Mouse (Mus musculus): Measurements from ENCODE around the gene Riok2. TPM values are rescaled to one million over a fixed set of nuclear protein-coding genes. Genes with fewer than 3 reads are reported as not detected.

Riok2 gene
- total and polyA plus RNA-seq, 2 experiments from 2014 or later: 21.2 to 27.7 TPM

DNA sequence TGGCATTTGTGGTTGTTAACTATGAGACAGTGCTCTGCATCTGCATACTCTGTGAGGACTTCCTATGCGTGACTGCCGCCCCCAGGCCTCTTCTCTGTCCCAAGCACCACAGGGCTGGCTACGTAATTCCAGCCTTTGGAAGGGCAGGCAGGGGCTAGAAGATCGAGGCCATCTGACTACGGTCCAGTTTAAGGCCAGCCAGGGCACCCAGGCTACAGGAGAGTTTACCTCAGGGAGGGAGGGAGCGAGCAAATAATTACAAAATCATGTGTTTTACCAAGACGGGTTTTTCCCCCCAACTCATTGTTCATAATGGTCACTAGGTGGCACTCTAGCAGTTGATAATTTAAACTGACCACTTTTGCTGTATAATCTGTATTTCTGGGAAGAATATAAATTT lies 18.8 kb downstream of the Riok2 start:
- no peak for DNase-seq (ENCODE audit: low spot score)
- Histone ChIP-seq H3K9ac (replicated peaks; ENCODE audit: low read depth, low read length) (no peak overlapping the region), H3K36me3 (replicated peaks; ENCODE audit: control insufficient read depth, insufficient read depth, low read length) (peaks cover 42% of the 10 kb centered on the region)

DNA sequence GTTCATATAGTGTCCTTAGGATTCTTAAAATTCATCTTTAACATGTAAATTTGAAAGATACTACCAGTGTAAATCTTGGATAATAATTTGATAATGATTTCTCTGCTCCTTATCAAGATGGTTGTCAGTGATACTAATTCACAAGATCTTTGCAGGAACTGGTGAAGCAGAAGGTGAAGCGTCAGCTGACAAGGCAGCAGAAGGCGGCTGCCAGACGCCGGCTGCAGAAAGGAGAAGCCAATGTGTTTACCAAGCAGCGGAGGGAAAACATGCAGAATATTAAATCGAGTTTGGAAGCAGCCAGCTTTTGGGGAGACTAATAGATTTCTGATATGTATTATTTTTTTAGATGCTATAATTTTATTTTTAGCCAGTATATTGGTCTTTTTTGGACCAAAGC lies 19.2 kb downstream of the Riok2 start:
- H3K4me3 ChIP-seq (ENCODE audit: low read depth, low read length): no peak overlapping the region
- WGBS: 88% methylated on average over 6 of the region's 6 CpGs
- no peak for TF ChIP-seq EP300 (IDR thresholded peaks at IDR 0.05; ENCODE audit: low read depth)
- no peak for TF ChIP-seq CTCF (IDR thresholded peaks at IDR 0.05; ENCODE audit: low read depth)
- H3K4me2 ChIP-seq (ENCODE audit: low read depth, low read length): no peak overlapping the region
- ATAC-seq (ENCODE audit: insufficient read depth, low read depth) (no peak), DNase-seq (ENCODE audit: low spot score) (no peak)
- H3K27me3 ChIP-seq (ENCODE audit: control insufficient read depth, insufficient read depth, low read length): no peaks in the 10 kb centered on the region
- H3K36me3 ChIP-seq (replicated peaks; ENCODE audit: control insufficient read depth, insufficient read depth, low read length): peaks cover 41% of the 10 kb centered on the region
- H3K27ac ChIP-seq (ENCODE audit: low read depth): no peak overlapping the region
- no peaks in the 10 kb centered on the region for H3K9me3 ChIP-seq (replicated peaks; ENCODE audit: control insufficient read depth, low read length)
- no peaks in the 10 kb centered on the region for H3K4me1 ChIP-seq (ENCODE audit: control insufficient read depth, insufficient read depth)
- H3K9ac ChIP-seq (replicated peaks; ENCODE audit: low read depth, low read length): no peak overlapping the region

More for the DNA sequence above, 18.8 kb downstream of the Riok2 start:
- Histone ChIP-seq H3K27ac (ENCODE audit: low read depth) (no peak overlapping the region), H3K9me3 (replicated peaks; ENCODE audit: control insufficient read depth, low read length) (no peaks in the 10 kb centered on the region), H3K4me3 (ENCODE audit: low read depth, low read length) (no peak overlapping the region), H3K27me3 (ENCODE audit: control insufficient read depth, insufficient read depth, low read length) (no peaks in the 10 kb centered on the region), H3K4me1 (ENCODE audit: control insufficient read depth, insufficient read depth) (no peaks in the 10 kb centered on the region), H3K4me2 (ENCODE audit: low read depth, low read length) (no peak overlapping the region)
- TF ChIP-seq EP300 (IDR thresholded peaks at IDR 0.05; ENCODE audit: low read depth) (no peak), CTCF (IDR thresholded peaks at IDR 0.05; ENCODE audit: low read depth) (peak; percentile 39)
- 65% methylated on average over 7 of the region's 7 CpGs for WGBS
- ATAC-seq (ENCODE audit: insufficient read depth, low read depth): no peak

DNA sequence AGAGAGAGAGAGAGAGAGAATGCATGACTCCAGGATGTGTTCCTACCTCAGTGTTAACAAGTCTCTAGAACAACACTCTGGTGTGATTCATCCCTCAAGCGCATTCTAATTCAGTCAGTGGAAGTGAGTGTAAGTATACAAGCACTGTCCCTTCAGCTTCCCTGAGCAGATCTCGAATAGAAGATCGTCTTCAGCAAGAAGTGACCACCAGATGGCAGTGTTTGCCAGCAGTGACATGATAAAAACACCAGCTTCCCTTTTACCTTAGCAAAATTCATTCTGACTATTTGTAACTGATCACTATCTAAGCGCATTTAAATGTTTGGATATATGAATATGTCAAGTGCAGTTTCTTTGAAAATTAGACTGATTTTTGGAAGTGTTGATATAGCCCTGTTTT lies 20.2 kb downstream of the Riok2 start:
- ATAC-seq (ENCODE audit: insufficient read depth, low read depth): no peak
- Histone ChIP-seq H3K9ac (replicated peaks; ENCODE audit: low read depth, low read length) (no peak overlapping the region), H3K4me3 (ENCODE audit: low read depth, low read length) (no peak overlapping the region), H3K4me1 (ENCODE audit: control insufficient read depth, insufficient read depth) (no peaks in the 10 kb centered on the region), H3K27me3 (ENCODE audit: control insufficient read depth, insufficient read depth, low read length) (no peaks in the 10 kb centered on the region), H3K9me3 (replicated peaks; ENCODE audit: control insufficient read depth, low read length) (no peaks in the 10 kb centered on the region), H3K4me2 (ENCODE audit: low read depth, low read length) (no peak overlapping the region), H3K27ac (ENCODE audit: low read depth) (no peak overlapping the region), H3K36me3 (replicated peaks; ENCODE audit: control insufficient read depth, insufficient read depth, low read length) (peaks cover 32% of the 10 kb centered on the region)
- TF ChIP-seq EP300 (IDR thresholded peaks at IDR 0.05; ENCODE audit: low read depth): no peak
- peak; percentile 82 for TF ChIP-seq CTCF (IDR thresholded peaks at IDR 0.05; ENCODE audit: low read depth)
- peak; percentile 73 for DNase-seq (ENCODE audit: low spot score)
- 30% methylated on average over 4 of the region's 4 CpGs for WGBS

DNA sequence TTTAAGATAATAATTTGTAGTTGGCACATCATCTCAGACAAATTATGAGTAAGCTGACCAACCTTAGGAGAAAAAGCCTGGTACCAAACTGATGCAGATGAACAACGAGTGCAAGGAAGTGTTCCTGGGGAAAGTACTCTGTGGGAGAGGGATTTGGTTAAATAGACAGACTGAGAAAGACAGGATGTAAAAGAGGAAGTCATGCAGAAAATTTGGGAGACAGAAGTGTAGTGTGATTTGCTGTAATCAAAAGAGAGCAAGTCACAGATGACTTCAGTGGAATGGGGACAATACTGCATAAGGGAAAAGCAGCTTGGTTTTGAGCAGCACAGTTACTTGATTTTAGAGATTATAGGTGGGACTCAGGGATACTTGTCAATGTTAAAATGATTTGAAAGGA lies 22.8 kb downstream of the Riok2 start:
- Histone ChIP-seq H3K27me3 (ENCODE audit: control insufficient read depth, insufficient read depth, low read length) (no peaks in the 10 kb centered on the region), H3K9ac (replicated peaks; ENCODE audit: low read depth, low read length) (no peak overlapping the region), H3K4me1 (ENCODE audit: control insufficient read depth, insufficient read depth) (no peaks in the 10 kb centered on the region), H3K36me3 (replicated peaks; ENCODE audit: control insufficient read depth, insufficient read depth, low read length) (peaks cover 15% of the 10 kb centered on the region), H3K27ac (ENCODE audit: low read depth) (no peak overlapping the region), H3K4me2 (ENCODE audit: low read depth, low read length) (no peak overlapping the region), H3K9me3 (replicated peaks; ENCODE audit: control insufficient read depth, low read length) (no peaks in the 10 kb centered on the region), H3K4me3 (ENCODE audit: low read depth, low read length) (no peak overlapping the region)
- 68% methylated on average over 1 of the region's 1 CpGs for WGBS
- ATAC-seq (ENCODE audit: insufficient read depth, low read depth) (no peak), DNase-seq (ENCODE audit: low spot score) (no peak)
- TF ChIP-seq CTCF (IDR thresholded peaks at IDR 0.05; ENCODE audit: low read depth) (no peak), EP300 (IDR thresholded peaks at IDR 0.05; ENCODE audit: low read depth) (no peak)

DNA sequence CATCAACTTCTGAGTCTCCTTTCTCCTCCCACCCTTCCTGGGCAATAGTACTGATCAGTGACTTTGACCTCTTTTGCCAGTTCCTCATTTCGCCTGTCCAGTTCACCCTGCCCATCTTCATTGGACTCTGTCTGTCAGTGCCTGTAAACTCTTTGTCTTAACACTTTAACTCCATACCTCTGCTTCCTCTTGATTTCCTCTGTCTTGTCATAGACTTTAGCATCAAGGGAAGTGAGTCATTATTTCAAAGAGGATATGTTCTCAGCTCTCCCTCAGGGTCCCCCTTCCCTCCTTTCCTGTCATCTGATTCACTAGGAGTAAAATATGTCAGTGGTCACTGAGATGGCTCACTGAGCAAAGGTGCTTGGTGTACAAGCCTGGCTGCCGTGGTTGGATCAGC lies 24.6 kb downstream of the Riok2 start:
- Histone ChIP-seq H3K4me2 (ENCODE audit: low read depth, low read length) (no peak overlapping the region), H3K4me3 (ENCODE audit: low read depth, low read length) (no peak overlapping the region), H3K27me3 (ENCODE audit: control insufficient read depth, insufficient read depth, low read length) (no peaks in the 10 kb centered on the region), H3K36me3 (replicated peaks; ENCODE audit: control insufficient read depth, insufficient read depth, low read length) (peaks cover 9% of the 10 kb centered on the region), H3K4me1 (ENCODE audit: control insufficient read depth, insufficient read depth) (no peaks in the 10 kb centered on the region), H3K27ac (ENCODE audit: low read depth) (no peak overlapping the region), H3K9ac (replicated peaks; ENCODE audit: low read depth, low read length) (no peak overlapping the region), H3K9me3 (replicated peaks; ENCODE audit: control insufficient read depth, low read length) (no peaks in the 10 kb centered on the region)
- TF ChIP-seq EP300 (IDR thresholded peaks at IDR 0.05; ENCODE audit: low read depth): no peak
- TF ChIP-seq CTCF (IDR thresholded peaks at IDR 0.05; ENCODE audit: low read depth): no peak
- ATAC-seq (ENCODE audit: insufficient read depth, low read depth) (no peak), DNase-seq (ENCODE audit: low spot score) (no peak)
- 44% methylated on average over 2 of the region's 2 CpGs for WGBS
